Mouse (Mus musculus): ENCODE data around the gene Zfr. TPM values are rescaled to one million over a fixed set of nuclear protein-coding genes. Genes with fewer than 3 reads are reported as not detected.

Zfr gene
- polyA plus RNA-seq, 1 experiment from 2014 or later: 119 TPM

GRCm38 (mm10) chr15:12225062-12225461 is 107.4 kb downstream of the Zfr start:
- Histone ChIP-seq H3K9me3 (replicated peaks) (no peaks in the 10 kb centered on the region), H3K9ac (no peak overlapping the region), H3K36me3 (ENCODE audit: poor library complexity, severe bottlenecking) (no peaks in the 10 kb centered on the region), H3K27ac (no peak overlapping the region; the same call in 1 of the 2 replicates), H3K4me2 (no peak overlapping the region), H3K4me1 (peaks cover 23% of the 10 kb centered on the region), H3K27me3 (no peaks in the 10 kb centered on the region), H3K4me3 (no peak overlapping the region)
- 77% methylated on average over 4 of the region's 4 CpGs for WGBS
- no peak for ATAC-seq

GRCm38 (mm10) chr15:12226908-12227307 is 109.3 kb downstream of the Zfr start:
- no peak overlapping the region for H3K27ac ChIP-seq
- H3K4me1 ChIP-seq: peaks cover 21% of the 10 kb centered on the region
- H3K36me3 ChIP-seq (ENCODE audit: poor library complexity, severe bottlenecking): no peaks in the 10 kb centered on the region
- no peak for ATAC-seq
- H3K4me2 ChIP-seq: no peak overlapping the region
- no peak overlapping the region for H3K4me3 ChIP-seq
- H3K27me3 ChIP-seq: no peaks in the 10 kb centered on the region
- H3K9ac ChIP-seq: no peak overlapping the region
- WGBS: 96% methylated on average over 15 of the region's 15 CpGs
- no peaks in the 10 kb centered on the region for H3K9me3 ChIP-seq (replicated peaks)

- H3K9me3 ChIP-seq (replicated peaks): no peaks in the 10 kb centered on the region
- H3K9ac ChIP-seq: no peak overlapping the region
- no peak for ATAC-seq
- no peak overlapping the region for H3K4me3 ChIP-seq
- H3K4me1 ChIP-seq: peaks cover 17% of the 10 kb centered on the region
- H3K27ac ChIP-seq: no peak overlapping the region
- no peaks in the 10 kb centered on the region; the same call in 1 of the 2 replicates for H3K36me3 ChIP-seq (ENCODE audit: poor library complexity, severe bottlenecking)
- WGBS: 94% methylated on average over 4 of the region's 4 CpGs
- no peak overlapping the region for H3K4me2 ChIP-seq
- H3K27me3 ChIP-seq: no peaks in the 10 kb centered on the region
These were observed 109.7 kb downstream of the Zfr start for GRCm38 (mm10) chr15:12227355-12227754.

GRCm38 (mm10) chr15:12229603-12230242 is 112.1 kb downstream of the Zfr start:
- 59% methylated on average over 10 of the region's 10 CpGs for WGBS
- Histone ChIP-seq H3K4me1 (0 out of 2 replicates have a peak, but pooled peaks cover 5% of the 10 kb centered on the region), H3K27ac (no peak overlapping the region), H3K4me2 (no peak overlapping the region), H3K9ac (no peak overlapping the region), H3K4me3 (no peak overlapping the region), H3K27me3 (no peaks in the 10 kb centered on the region), H3K36me3 (ENCODE audit: poor library complexity, severe bottlenecking) (peaks cover 16% of the 10 kb centered on the region), H3K9me3 (replicated peaks) (no peaks in the 10 kb centered on the region)
- no peak for ATAC-seq

- Histone ChIP-seq H3K36me3 (ENCODE audit: poor library complexity, severe bottlenecking) (peaks cover 16% of the 10 kb centered on the region), H3K9me3 (replicated peaks) (no peaks in the 10 kb centered on the region), H3K4me1 (0 out of 2 replicates have a peak, but pooled peaks cover 5% of the 10 kb centered on the region), H3K27me3 (no peaks in the 10 kb centered on the region), H3K27ac (no peak overlapping the region), H3K9ac (no peak overlapping the region), H3K4me3 (no peak overlapping the region), H3K4me2 (no peak overlapping the region)
- WGBS: 54% methylated on average over 12 of the region's 12 CpGs
- peak; percentile 26; the same call in 1 of the 2 replicates for ATAC-seq
These were observed 112.8 kb downstream of the Zfr start for GRCm38 (mm10) chr15:12230243-12230935.

- H3K27ac ChIP-seq: no peak overlapping the region
- H3K4me1 ChIP-seq: 0 out of 2 replicates have a peak, but pooled peaks cover 5% of the 10 kb centered on the region
- no peak overlapping the region for H3K4me3 ChIP-seq
- H3K4me2 ChIP-seq: no peak overlapping the region
- no peaks in the 10 kb centered on the region for H3K27me3 ChIP-seq
- peaks cover 22% of the 10 kb centered on the region for H3K36me3 ChIP-seq (ENCODE audit: poor library complexity, severe bottlenecking)
- 85% methylated on average over 6 of the region's 6 CpGs for WGBS
- H3K9me3 ChIP-seq (replicated peaks): no peaks in the 10 kb centered on the region
- no peak overlapping the region for H3K9ac ChIP-seq
- ATAC-seq: no peak
These were observed 113.8 kb downstream of the Zfr start for GRCm38 (mm10) chr15:12231462-12231861.

GRCm38 (mm10) chr15:12232429-12232828 is 114.8 kb downstream of the Zfr start:
- Histone ChIP-seq H3K4me2 (no peak overlapping the region), H3K36me3 (ENCODE audit: poor library complexity, severe bottlenecking) (peaks cover 30% of the 10 kb centered on the region), H3K4me1 (0 out of 2 replicates have a peak, but pooled peaks cover 5% of the 10 kb centered on the region), H3K27me3 (no peaks in the 10 kb centered on the region), H3K9ac (0 out of 2 replicates have a peak overlapping the region, but pooled peaks have one; percentile 12), H3K4me3 (no peak overlapping the region), H3K27ac (no peak overlapping the region), H3K9me3 (replicated peaks) (no peaks in the 10 kb centered on the region)
- 89% methylated on average over 11 of the region's 11 CpGs for WGBS
- ATAC-seq: no peak

GRCm38 (mm10) chr15:12233021-12233420 is 115.4 kb downstream of the Zfr start:
- ATAC-seq: no peak

More at GRCm38 (mm10) chr15:12233021-12233420, 115.4 kb downstream of the Zfr start:
- no peak overlapping the region for H3K4me2 ChIP-seq
- H3K4me1 ChIP-seq: 0 out of 2 replicates have a peak, but pooled peaks cover 5% of the 10 kb centered on the region
- no peak overlapping the region for H3K4me3 ChIP-seq
- H3K27ac ChIP-seq: no peak overlapping the region
- WGBS: 91% methylated on average over 4 of the region's 4 CpGs
- H3K9me3 ChIP-seq (replicated peaks): no peaks in the 10 kb centered on the region
- H3K9ac ChIP-seq: no peak overlapping the region
- H3K36me3 ChIP-seq (ENCODE audit: poor library complexity, severe bottlenecking): peaks cover 36% of the 10 kb centered on the region
- H3K27me3 ChIP-seq: no peaks in the 10 kb centered on the region

MicroRNA genes within 50 kb of the gene (microRNA counts, 519-probe panel; counts per million panel counts)
- microRNA mmu-miR-1898: 177 counts per million, percentile 53 among the panel's probes with 10 or more counts

Small RNA genes within 50 kb of the gene (microRNA-seq; reads per million reads assigned to microRNA genes)
- not detected for gene Mir1898

Other genes starting within 250 kb of the Zfr start
- 0.59 and 1.6 TPM in 2 replicates for gene Npr3, start 210.5 kb upstream of the Zfr start, polyA plus RNA-seq (2015; fragmentation: Nextera tagmentation; extraction: Ambion mirVana)
- gene Sub1, start 120.8 kb upstream of the Zfr start, polyA plus RNA-seq (2015; fragmentation: Nextera tagmentation; extraction: Ambion mirVana): 555 and 645 TPM in 2 replicates
- 10.3 and 11.3 TPM in 2 replicates for gene Mtmr12, start 87.2 kb downstream of the Zfr start, polyA plus RNA-seq (2015; fragmentation: Nextera tagmentation; extraction: Ambion mirVana)
- 62.4 and 63.8 TPM in 2 replicates for gene Golph3, start 203.6 kb downstream of the Zfr start, polyA plus RNA-seq (2015; fragmentation: Nextera tagmentation; extraction: Ambion mirVana)
- gene 1810049J17Rik, start 204.1 kb downstream of the Zfr start, polyA plus RNA-seq (2015; fragmentation: Nextera tagmentation; extraction: Ambion mirVana): 0.81 TPM in 1 of 2 replicates, not detected in the other

Data from forebrain, embryonic 13.5 days (tissue).